Mouse (Mus musculus) midbrain, embryonic 15.5 days (tissue): ENCODE measurements around the gene Pfkl. TPM values are rescaled to one million over a fixed set of nuclear protein-coding genes. Genes with fewer than 3 reads are reported as not detected.
"Not testable (repeated sequence)": the region's sequence is repeated elsewhere in the genome, so short reads cannot be mapped to it uniquely, and the experiment has no call there.

Experiments
- ATAC-seq: fragments of 200-750 bp; cut with Nextera tagmentation; replicated peaks from 2 replicates; pipeline ENCODE4 v1.8.0; 2017; ENCODE audit warnings: moderate TSS enrichment
- H3K27ac ChIP-seq: fragments of 300-500 bp; sonication (generic); 2 replicates; pipeline ENCODE4 v1.5.1; 2015; ENCODE audit warnings: mild to moderate bottlenecking, inconsistent platforms
- H3K27me3 ChIP-seq: fragments of 300-500 bp; sonication (generic); replicated peaks from 2 replicates; pipeline ENCODE4 v1.6.1; 2015; ENCODE audit warnings: inconsistent platforms
- H3K36me3 ChIP-seq: fragments of 300-500 bp; sonication (generic); replicated peaks from 2 replicates; pipeline ENCODE4 v1.6.1; 2015; ENCODE audit warnings: inconsistent platforms
- H3K4me1 ChIP-seq: fragments of 300-500 bp; sonication (generic); 2 replicates; pipeline ENCODE4 v1.6.1; 2015; ENCODE audit warnings: inconsistent platforms
- H3K4me2 ChIP-seq: fragments of 300-500 bp; sonication (generic); 2 replicates; pipeline ENCODE4 v1.6.1; 2015; ENCODE audit warnings: inconsistent platforms, mild to moderate bottlenecking, moderate library complexity
- H3K4me3 ChIP-seq: fragments of 300-500 bp; sonication (generic); 2 replicates; pipeline ENCODE4 v1.5.1; 2015; ENCODE audit warnings: mild to moderate bottlenecking, inconsistent platforms
- H3K9ac ChIP-seq: fragments of 300-500 bp; sonication (generic); 2 replicates; pipeline ENCODE4 v1.6.1; 2015; ENCODE audit warnings: mild to moderate bottlenecking, inconsistent platforms
- H3K9me3 ChIP-seq: fragments of 300-500 bp; sonication (generic); 2 replicates; pipeline ENCODE4 v1.6.1; 2016; ENCODE audit warnings: inconsistent platforms
- WGBS: fragments of 180-500 bp; shearing (Covaris S2); methylation state at CpG from one replicate; pipeline ENCODE4 v1.1.7; 2015; ENCODE audit warnings: mixed read lengths; 5-methylcytosine and 5-hydroxymethylcytosine counted together
- polyA plus RNA-seq: library from polyadenylated mRNA; unstranded; fragments of >200 nt; fragmentation: Nextera tagmentation; extraction: Ambion mirVana; gene quantifications from 2 replicates; pipeline ENCODE4 v1.2.1, GENCODE M21; 2015

The Pfkl gene
- polyA plus RNA-seq, 1 experiment from 2014 or later: 127 TPM

- no peaks in the 10 kb centered on the region for H3K9me3 ChIP-seq
- no peaks in the 10 kb centered on the region for H3K36me3 ChIP-seq
- no peak overlapping the region for H3K4me3 ChIP-seq
- H3K27ac ChIP-seq: no peak overlapping the region
- no peaks in the 10 kb centered on the region for H3K4me1 ChIP-seq
- H3K27me3 ChIP-seq: peaks cover under 1% of the 10 kb centered on the region; the same call in 1 of the 2 replicates
- 89% methylated on average over 2 of the region's 2 CpGs for WGBS
- no peak overlapping the region for H3K4me2 ChIP-seq
- no peak for ATAC-seq
- H3K9ac ChIP-seq: no peak overlapping the region
Observed at GRCm38 (mm10) chr10:77962725-77963124, 47.2 kb downstream of the Pfkl start.

- H3K9me3 ChIP-seq, H3K9ac ChIP-seq, H3K27ac ChIP-seq, H3K36me3 ChIP-seq, H3K4me2 ChIP-seq, H3K27me3 ChIP-seq, H3K4me1 ChIP-seq, ATAC-seq, H3K4me3 ChIP-seq: not testable (repeated sequence)
- 89% methylated on average over 9 of the region's 12 CpGs for WGBS
Observed at GRCm38 (mm10) chr10:77950468-77950867, 59.4 kb downstream of the Pfkl start.

GRCm38 (mm10) chr10:77939685-77940084, 70.2 kb downstream of the Pfkl start:
- 65% methylated on average over 2 of the region's 2 CpGs for WGBS
- H3K4me1 ChIP-seq: no peaks in the 10 kb centered on the region
- no peaks in the 10 kb centered on the region for H3K27me3 ChIP-seq
- H3K9me3 ChIP-seq: no peaks in the 10 kb centered on the region
- no peak overlapping the region for H3K27ac ChIP-seq
- H3K4me3 ChIP-seq: no peak overlapping the region
- H3K9ac ChIP-seq: no peak overlapping the region
- ATAC-seq: no peak
- H3K36me3 ChIP-seq: no peaks in the 10 kb centered on the region
- no peak overlapping the region for H3K4me2 ChIP-seq

Other genes starting within 250 kb of the Pfkl start
- not detected in 2 replicates for gene Gm3238, start 238.8 kb downstream of the Pfkl start, polyA plus RNA-seq
- not detected in 2 replicates for gene Gm7138, start 233.1 kb downstream of the Pfkl start, polyA plus RNA-seq
- gene Gm3250, start 227.5 kb downstream of the Pfkl start, polyA plus RNA-seq: not detected in 2 replicates
- gene Gm7137, start 221.9 kb downstream of the Pfkl start, polyA plus RNA-seq: not detected in 2 replicates
- gene Gm9639, start 215.0 kb downstream of the Pfkl start, polyA plus RNA-seq: not detected in 2 replicates
- gene Gm19668, start 210.9 kb downstream of the Pfkl start, polyA plus RNA-seq: not detected in 2 replicates
- gene Gm9507, start 198.2 kb downstream of the Pfkl start, polyA plus RNA-seq: not detected in 2 replicates
- gene Gm2696, start 195.4 kb downstream of the Pfkl start, polyA plus RNA-seq: not detected in 2 replicates
- not detected in 2 replicates for gene Krtap10-4, start 183.0 kb downstream of the Pfkl start, polyA plus RNA-seq
- gene Krtap10-10, start 174.1 kb downstream of the Pfkl start, polyA plus RNA-seq: not detected in 2 replicates
- not detected in 2 replicates for gene Gm36176, start 163.3 kb downstream of the Pfkl start, polyA plus RNA-seq
- not detected in 2 replicates for gene Gm10318, start 157.2 kb downstream of the Pfkl start, polyA plus RNA-seq
- gene Gm3285, start 148.1 kb downstream of the Pfkl start, polyA plus RNA-seq: not detected in 2 replicates
- 24.2 and 24.3 TPM in 2 replicates for gene Lrrc3, start 107.5 kb downstream of the Pfkl start, polyA plus RNA-seq
- gene Trpm2, start 39.5 kb downstream of the Pfkl start, polyA plus RNA-seq: 3.7 and 6.1 TPM in 2 replicates
- gene 1810043G02Rik, start 31.6 kb downstream of the Pfkl start, polyA plus RNA-seq: 48.3 and 49.5 TPM in 2 replicates
- gene Dnmt3l, start 31.9 kb upstream of the Pfkl start, polyA plus RNA-seq: not detected in 2 replicates
- 0.06 and 0.37 TPM in 2 replicates for gene Aire, start 33.5 kb upstream of the Pfkl start, polyA plus RNA-seq
- gene Icosl, start 59.2 kb upstream of the Pfkl start, polyA plus RNA-seq: 0.48 and 0.84 TPM in 2 replicates
- 22.8 and 28.7 TPM in 2 replicates for gene D10Jhu81e, start 159.7 kb upstream of the Pfkl start, polyA plus RNA-seq
- 18.1 and 18.4 TPM in 2 replicates for gene Pwp2, start 175.1 kb upstream of the Pfkl start, polyA plus RNA-seq
- gene Trappc10, start 234.6 kb upstream of the Pfkl start, polyA plus RNA-seq: 27.2 and 29.2 TPM in 2 replicates